In the genomic region with DNA sequence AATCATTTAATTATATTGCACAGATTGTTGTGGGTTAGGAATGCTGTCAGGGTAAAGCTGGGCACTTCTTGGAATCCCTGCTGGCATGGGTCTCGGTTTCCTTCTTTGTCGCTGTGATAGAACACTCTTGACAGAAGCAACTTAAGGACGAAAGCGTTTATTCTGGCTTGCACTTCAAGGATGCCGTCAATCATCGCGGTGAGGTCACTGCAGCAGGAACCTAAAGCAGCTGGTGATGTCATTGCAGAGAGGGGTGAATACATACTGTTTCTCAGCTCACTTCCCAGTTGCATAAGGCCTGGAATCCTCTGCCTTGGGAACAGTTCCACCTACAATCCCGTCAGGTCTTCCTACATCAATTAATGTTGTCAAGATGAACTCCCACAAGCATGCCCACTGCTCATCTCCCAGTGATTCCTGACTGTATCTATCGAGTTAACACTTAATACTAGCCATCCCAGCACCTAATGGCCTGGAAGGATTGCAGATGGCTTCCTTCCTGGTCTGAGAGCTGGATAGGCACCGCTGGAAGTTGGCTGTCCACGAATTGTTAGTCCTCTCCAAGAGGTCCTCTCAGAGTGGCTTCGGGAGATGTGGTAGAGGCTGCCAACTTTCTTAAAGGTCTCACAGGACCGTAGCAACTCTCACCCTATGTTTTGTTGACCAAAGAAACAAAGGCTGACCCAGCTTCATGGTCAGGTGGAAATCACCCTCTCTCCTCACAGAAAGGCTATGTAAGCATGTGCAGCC, we compare ENCODE assay signal across 29 mouse cellular contexts.
DNase-seq lines count a peak whose midpoint lies in the region; ATAC-seq lines count a peak whose summit lies in the region.
"Had no signal": no experiment of that assay in that cellular context is flagged by ENCODE, and none has a peak within 500 bp of the region (broad histone marks: within the 10 kb centered on the region; RNA-seq: fewer than 3 reads in every experiment).

No protein-coding gene starts in this region.

- DNase-seq in adrenal gland, adult (ENCODE audit: inconsistent age in 2 of 2, low spot score in 1 of 2), result peak; percentile 68 to 89
- DNase-seq in adrenal gland, postnatal 4 days (ENCODE audit: low spot score in 2 of 2), result no peak
- no peak for DNase-seq in lung, postnatal 25 days (ENCODE audit: low spot score)
- peak; percentile 30 for DNase-seq in retina, postnatal 1 day
- no peak for DNase-seq in retina, embryonic 14.5 days (ENCODE audit: low spot score)
- peak; percentile 35 for DNase-seq in mesoderm, embryonic 11.5 days (ENCODE audit: low read depth, low spot score)
- DNase-seq: cerebellum, adult 18-20 months; gastrocnemius, postnatal 25 days; heart, adult 18-20 months; heart, postnatal 4 days; kidney, adult 11 months; kidney, postnatal 14 days; layer of hippocampus, adult 9-11 months; liver; right cerebral cortex, postnatal 14 days; thymus, postnatal 14 days had no signal

- no peak overlapping the region for H3K4me3 ChIP-seq in lung, embryonic 16.5 days (ENCODE audit: low read length)
- H3K4me3 ChIP-seq: erythroblast, embryonic 14.5 days; forebrain, embryonic 12.5 days; heart, embryonic 12.5 days; midbrain, embryonic 10.5 days; myocyte; neural tube, embryonic 13.5 days had no signal

- no peak overlapping the region for H3K9ac ChIP-seq in lung, embryonic 16.5 days (ENCODE audit: low read length)
- H3K9ac ChIP-seq: forebrain, embryonic 12.5 days; heart, embryonic 12.5 days; hindbrain, embryonic 14.5 days; liver, embryonic 14.5 days; neural tube, embryonic 13.5 days had no signal

- H3K9me3 ChIP-seq in lung, embryonic 16.5 days (ENCODE audit: control insufficient read depth, low read length), result no peaks in the 10 kb centered on the region
- H3K9me3 ChIP-seq: forebrain, embryonic 12.5 days; heart, embryonic 12.5 days; midbrain, embryonic 10.5 days; neural tube, embryonic 13.5 days had no signal

- H3K27me3 ChIP-seq in lung, embryonic 16.5 days (ENCODE audit: control insufficient read depth, insufficient read depth, low read depth, low read length), result no peaks in the 10 kb centered on the region
- H3K27me3 ChIP-seq: CH12.LX; neural tube, embryonic 13.5 days had no signal

- peak; percentile 47; the same call in 1 of the 2 replicates for ATAC-seq in lung, embryonic 16.5 days (ENCODE audit: low read depth)
- ATAC-seq in megakaryocyte progenitor cell, adult 5-6 weeks (replicated peaks; ENCODE audit: poor library complexity), result no peak
- ATAC-seq: activated CD4-positive, CD25-positive, alpha-beta regulatory T cell, adult 4 months had no signal

- H3K27ac ChIP-seq in lung, embryonic 16.5 days (ENCODE audit: low read length), result no peak overlapping the region
- H3K27ac ChIP-seq: forebrain, embryonic 12.5 days; hindbrain, embryonic 14.5 days; liver, embryonic 14.5 days; macrophage; midbrain, embryonic 10.5 days; neural tube, embryonic 13.5 days had no signal

- H3K4me2 ChIP-seq in lung, embryonic 16.5 days (ENCODE audit: low read depth, low read length), result no peak overlapping the region
- H3K4me2 ChIP-seq: forebrain, embryonic 12.5 days; heart, embryonic 12.5 days; hindbrain, embryonic 14.5 days; neural tube, embryonic 13.5 days had no signal

- whole genome bisulfite sequencing in lung, embryonic 16.5 days, result 55% methylated on average over 13 of the region's 13 CpGs

- no peaks in the 10 kb centered on the region for H3K36me3 ChIP-seq in lung, embryonic 16.5 days (ENCODE audit: control insufficient read depth, insufficient read depth, low read length)
- H3K36me3 ChIP-seq: forebrain, embryonic 12.5 days; heart, embryonic 12.5 days; midbrain, embryonic 10.5 days; neural tube, embryonic 13.5 days had no signal

- H3K4me1 ChIP-seq in lung, embryonic 16.5 days (replicated peaks; ENCODE audit: control insufficient read depth, insufficient read depth, low read length), result no peaks in the 10 kb centered on the region

Comparison
In these comparisons a context has a peak if more than half of its experiments do, and no peak if none do; other contexts are left out.
1. DNase-seq: peak in adrenal gland, adult (2 of 2), retina, postnatal 1 day (single experiment) and mesoderm, embryonic 11.5 days (single experiment); none in adrenal gland, postnatal 4 days (0 of 2), lung, postnatal 25 days (single experiment) and retina, embryonic 14.5 days (single experiment).